Mouse (Mus musculus) regulatory T cell (primary cell): ENCODE data around the gene Ccdc15.
"Not testable (repeated sequence)": the region's sequence is repeated elsewhere in the genome, so short reads cannot be mapped to it uniquely, and the experiment has no call there.

Experiments used
- in situ Hi-C: fragments of 300-600 bp; cut with MboI, MseI; formaldehyde crosslinking; loops from one replicate; pipeline ENCODE4 v1.15.1; 2025; ENCODE audit warnings: high pct_unique_total_duplicates

Ccdc15 gene

GRCm38 (mm10) chr9:37351266-37351665, 3.0 kb upstream of the Ccdc15 start:
- in situ Hi-C loops, result no loop called here

GRCm38 (mm10) chr9:37349050-37349449, 818 bp upstream of the Ccdc15 start:
- in situ Hi-C loops, result no loop called here

DNA sequence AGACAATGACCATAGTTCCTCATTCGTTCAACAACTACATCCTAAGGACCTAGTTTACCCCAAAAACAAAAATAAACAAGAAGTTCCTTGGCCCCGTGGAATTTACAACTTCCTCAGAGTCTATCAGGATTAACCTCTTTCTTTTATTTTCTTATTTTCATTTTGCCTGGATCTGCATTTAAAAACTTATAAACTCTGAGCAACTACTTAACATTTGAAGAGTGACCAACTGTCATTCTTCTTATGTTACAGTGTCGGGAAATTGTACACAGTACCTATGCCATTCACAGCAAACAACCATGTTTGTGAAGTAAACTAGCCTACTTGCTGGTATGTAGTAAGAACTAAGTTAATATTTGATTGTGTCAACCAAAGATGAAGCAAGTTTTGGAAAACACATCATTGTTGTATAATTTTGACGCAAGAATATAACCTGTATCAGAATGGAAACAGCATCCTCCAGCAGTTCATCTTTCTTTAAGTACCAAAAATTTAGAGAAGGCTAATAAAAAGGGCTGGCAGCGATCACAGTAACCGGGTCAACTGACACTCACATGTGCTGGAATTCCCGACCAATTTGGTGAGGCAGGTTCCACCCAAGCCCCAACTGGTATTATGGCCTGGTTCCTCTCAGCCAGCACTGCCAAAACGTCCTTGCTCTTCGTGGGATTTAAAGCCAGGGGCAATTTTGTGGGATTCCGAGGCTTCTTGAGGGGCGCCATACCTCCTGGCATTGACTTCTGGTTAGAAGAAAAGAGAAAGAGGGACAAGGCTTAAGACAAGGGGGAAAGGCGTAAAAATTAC, 846 bp downstream of the Ccdc15 start:
- in situ Hi-C loops, result no loop called here

GRCm38 (mm10) chr9:37345406-37345805, 2.8 kb downstream of the Ccdc15 start:
- in situ Hi-C loops, result no loop called here

- in situ Hi-C loops, result no loop called here
These were observed 18.8 kb downstream of the Ccdc15 start for GRCm38 (mm10) chr9:37329456-37329855.

DNA sequence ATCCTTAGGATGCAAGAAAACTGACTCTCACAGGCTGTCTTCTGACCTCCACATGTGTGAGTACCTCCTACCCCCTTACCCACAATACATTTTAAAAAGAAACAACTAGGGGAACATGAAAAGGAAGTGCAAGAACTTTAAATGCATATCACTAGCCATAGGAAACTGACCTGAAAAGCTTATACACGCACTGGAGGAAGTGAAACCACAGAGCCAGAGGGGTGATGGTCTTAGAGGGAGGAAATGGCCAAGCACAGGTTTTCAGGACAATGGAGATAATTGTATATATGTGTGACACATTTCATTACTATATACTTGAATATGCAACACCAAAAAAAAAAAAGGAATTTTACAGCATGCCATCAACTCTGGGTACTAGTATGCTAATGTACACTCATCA, 46.5 kb downstream of the Ccdc15 start:
- in situ Hi-C loops, result no loop called here

GRCm38 (mm10) chr9:37300501-37300900, 47.7 kb downstream of the Ccdc15 start:
- in situ Hi-C loops, result not testable (repeated sequence)

GRCm38 (mm10) chr9:37295586-37295985, 52.6 kb downstream of the Ccdc15 start:
- in situ Hi-C loops, result loop anchor here (10.0 kb wide), 1 partner anchor 321 kb away; no protein-coding TSS in a partner anchor

DNA sequence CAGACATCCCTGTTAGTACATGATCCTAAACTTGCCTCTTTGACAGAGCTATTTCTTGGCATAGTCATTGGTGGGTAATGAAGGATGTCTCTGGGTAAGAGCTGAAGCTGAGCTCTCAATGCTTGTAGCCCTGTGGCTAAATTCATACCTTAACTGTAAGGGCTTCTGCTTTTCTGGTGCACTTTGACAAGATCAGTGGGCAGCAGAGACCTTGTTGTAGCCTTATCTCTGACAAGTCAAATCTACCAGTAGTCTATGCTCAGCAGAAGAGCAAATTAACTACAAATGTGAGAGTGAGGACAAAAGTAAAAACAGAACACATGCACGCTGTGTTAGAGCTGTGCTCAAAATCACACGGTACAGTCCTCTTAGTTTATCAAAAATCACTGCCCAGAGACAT, 81.6 kb downstream of the Ccdc15 start:
- in situ Hi-C loops, result no loop called here

DNA sequence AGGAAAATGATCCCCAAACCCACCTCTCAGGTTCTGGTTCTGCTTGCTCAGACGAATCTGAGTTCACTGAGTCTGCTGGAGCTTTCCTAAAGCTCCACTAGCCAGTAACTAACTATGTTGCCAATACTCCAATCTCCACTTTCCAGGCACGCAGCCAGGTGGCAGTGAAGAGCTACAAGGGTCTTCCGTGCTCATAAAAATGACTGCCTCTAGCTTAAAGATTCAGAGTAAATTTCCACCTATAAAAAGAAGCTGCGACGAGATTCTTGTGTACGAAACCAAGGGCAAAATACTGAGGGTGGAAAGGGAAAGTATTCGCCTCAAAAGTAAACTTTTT, 92.4 kb downstream of the Ccdc15 start:
- in situ Hi-C loops, result no loop called here

GRCm38 (mm10) chr9:37255149-37255888, 92.9 kb downstream of the Ccdc15 start, which contains the start of gene Slc37a2:
Slc37a2 (minus strand) TSS chr9:37255738.
- in situ Hi-C loops, result no loop called here

DNA sequence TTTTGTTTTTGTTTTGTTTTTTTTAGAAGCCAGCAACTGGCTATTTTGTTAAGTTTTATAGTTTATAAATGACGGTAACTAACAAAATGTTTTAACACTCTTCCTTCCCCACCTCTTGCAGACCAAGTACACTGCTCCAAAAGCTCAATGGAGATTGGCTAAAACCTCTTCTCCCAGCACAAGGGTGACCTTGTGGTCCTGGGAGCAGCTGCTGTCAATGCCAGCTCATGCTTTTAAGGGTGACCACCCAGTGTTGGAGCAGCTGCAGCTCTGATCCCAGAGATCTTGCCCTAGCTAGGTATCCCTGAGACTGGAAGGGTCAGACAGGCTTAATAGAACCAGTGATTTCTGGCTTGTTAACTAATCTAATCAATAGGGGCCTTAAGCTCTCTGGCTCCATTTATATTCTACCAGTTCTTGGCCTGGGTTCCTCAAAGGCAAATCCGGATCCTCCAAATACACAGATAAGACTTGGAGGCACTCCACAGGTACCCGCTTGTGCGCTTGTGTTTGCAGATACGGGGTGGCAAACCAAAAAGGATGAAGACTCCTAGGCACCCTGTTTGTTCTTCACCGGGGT, 93.6 kb downstream of the Ccdc15 start:
- in situ Hi-C loops, result no loop called here

DNA sequence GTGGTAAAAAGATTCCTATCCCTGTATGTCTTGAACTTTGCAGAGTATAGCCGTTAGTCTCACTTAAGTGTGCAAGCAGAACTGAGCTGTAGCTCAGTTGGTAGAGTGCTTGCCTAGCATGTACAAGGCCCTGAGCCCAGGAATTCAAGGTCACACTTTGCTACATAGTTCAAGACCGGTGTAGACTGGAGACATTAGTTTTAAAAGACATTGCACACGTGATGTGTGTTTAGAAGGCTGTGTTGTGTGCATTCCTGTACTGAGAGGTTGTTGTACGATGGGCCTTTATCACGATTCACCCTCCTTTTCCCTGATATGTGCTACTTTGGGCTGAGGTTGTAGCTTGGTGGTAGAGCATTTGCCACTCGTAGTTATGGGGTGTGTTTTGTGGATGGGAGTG, 97.6 kb downstream of the Ccdc15 start:
- in situ Hi-C loops, result no loop called here

GRCm38 (mm10) chr9:37249976-37250375, 98.3 kb downstream of the Ccdc15 start:
- in situ Hi-C loops, result no loop called here

- in situ Hi-C loops, result no loop called here
These were observed 99.8 kb downstream of the Ccdc15 start for GRCm38 (mm10) chr9:37248381-37248906.

DNA sequence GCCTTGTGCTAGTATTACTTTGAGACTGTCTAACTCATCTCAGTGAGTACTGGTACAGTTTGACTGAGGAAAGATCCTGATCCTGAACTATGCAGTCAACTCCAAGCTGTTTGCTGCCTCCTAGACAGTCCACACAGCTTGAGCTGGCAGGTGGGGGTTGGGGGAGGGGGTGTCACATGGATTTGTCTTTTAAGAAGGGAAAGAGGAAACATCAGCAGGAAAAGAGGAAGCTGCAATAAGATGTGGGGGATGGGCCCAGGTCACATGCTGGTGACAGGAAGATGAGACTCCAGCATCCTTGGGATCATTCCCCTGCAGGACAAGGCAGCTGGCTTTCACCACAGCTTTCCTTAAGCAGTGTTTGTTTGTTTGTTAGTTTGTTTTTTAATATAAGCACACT, 100.8 kb downstream of the Ccdc15 start:
- in situ Hi-C loops, result no loop called here

DNA sequence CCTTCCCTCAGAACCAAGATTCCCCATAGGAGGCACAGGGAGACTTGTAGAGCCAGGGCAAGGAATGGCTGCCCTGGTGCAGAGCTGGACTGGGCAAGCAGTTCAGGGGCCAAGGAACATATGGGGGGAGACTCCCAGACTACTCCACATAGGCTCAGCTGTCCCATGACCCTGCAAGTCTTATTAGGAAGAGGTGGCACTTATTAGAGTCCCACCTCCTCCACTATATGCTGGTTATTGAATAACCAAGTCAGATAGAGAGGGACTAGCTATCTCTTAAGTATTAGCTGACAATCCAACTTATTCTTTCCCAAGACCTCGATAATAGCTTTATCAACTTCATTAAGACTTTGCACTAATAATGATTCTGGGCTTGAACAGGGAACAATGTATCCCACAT, 102.4 kb downstream of the Ccdc15 start:
- in situ Hi-C loops, result no loop called here

DNA sequence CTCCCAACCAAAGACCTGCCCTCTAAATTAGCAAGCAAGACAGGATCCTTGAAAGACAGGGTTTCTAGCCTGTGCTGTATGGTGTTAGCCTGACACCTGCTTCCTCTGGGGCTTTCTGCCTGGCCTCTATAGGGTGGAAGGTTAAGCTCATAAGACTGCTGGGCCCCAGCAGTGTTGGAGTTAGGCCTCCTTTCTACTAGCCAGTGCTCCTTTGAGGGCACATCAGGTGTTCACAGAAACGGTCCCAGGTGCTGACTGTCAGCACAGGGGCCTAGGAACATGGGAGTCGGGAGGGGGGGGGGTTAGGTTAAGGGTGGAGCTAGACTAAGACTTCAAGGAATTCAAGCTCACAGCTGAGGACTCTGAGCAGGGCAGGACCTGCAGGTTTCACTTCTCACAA, 102.8 kb downstream of the Ccdc15 start:
- in situ Hi-C loops, result no loop called here

DNA sequence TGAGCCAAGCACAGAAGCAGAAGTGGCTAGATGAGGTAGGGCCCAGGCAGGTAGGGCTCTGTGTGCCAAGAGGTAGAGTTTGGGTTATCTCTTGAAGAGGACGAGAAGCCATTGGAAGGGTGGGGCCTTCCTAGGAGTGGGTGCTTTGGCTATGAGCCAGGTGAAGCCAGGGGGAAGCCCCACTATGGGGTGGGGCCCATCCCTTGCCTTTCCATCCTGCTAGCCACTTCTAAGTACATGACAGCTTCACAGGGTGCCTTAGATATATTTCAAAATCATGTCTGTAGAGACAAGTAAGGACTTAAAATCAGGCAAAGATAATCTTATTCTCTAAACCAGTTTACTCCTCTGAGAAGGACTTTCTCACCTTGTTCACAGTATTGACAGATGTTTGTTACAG, 103.6 kb downstream of the Ccdc15 start:
- in situ Hi-C loops, result no loop called here

GRCm38 (mm10) chr9:37242764-37243163, 105.5 kb downstream of the Ccdc15 start:
- in situ Hi-C loops, result no loop called here

DNA sequence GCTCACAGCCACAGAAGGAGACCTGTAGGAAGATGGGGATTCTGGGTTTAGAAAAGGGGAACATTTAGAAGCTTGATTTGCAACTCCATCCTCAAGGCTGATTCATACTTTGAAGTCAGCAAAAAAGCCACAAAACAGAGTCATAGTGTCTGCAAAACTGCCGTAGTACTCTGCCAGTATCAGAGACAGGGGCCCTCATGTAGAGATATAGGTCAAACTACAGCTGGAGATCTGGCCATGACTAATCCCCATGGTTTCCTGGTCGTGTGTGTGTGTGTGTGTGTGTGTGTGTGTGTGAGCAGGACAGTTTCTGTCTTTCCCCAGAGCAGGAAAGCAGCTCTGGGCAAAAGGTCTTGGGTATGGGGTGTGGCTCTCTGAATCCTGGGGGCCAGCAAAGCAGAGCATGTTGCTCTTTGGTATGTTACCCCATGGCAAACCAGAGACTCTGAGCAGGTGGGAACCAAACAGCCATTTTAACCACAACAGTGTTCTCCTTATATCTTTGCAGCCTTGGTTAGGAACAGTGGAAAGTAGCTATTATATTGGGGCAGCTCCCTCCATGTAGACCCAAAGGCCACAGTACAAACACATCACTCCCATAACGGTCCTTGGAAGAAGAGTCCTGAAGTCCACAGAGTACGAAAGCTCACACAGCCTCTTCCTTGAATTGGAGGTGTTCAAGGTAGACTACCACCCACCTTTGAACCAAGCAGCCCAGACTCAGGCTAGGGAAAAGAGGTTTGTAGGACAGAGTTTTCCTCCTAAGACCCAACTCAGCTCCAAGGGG, 112.1 kb downstream of the Ccdc15 start:
- in situ Hi-C loops, result no loop called here
